Mouse (Mus musculus): ENCODE data around the gene Cox4i1. TPM values are rescaled to one million over a fixed set of nuclear protein-coding genes. Genes with fewer than 3 reads are reported as not detected.

Gene Cox4i1
- polyA plus RNA-seq, 1 experiment, result 307 TPM

GRCm38 (mm10) chr8:120699079-120699478, 31.1 kb downstream of the Cox4i1 start:
- no peak for TF ChIP-seq GATA1 (IDR thresholded peaks at IDR 0.05; ENCODE audit: low read length)

GRCm38 (mm10) chr8:120699565-120699964, 31.5 kb downstream of the Cox4i1 start:
- TF ChIP-seq GATA1 (IDR thresholded peaks at IDR 0.05; ENCODE audit: low read length), result no peak

GRCm38 (mm10) chr8:120700053-120700452, 32.0 kb downstream of the Cox4i1 start:
- TF ChIP-seq GATA1 (IDR thresholded peaks at IDR 0.05; ENCODE audit: low read length), result no peak

DNA sequence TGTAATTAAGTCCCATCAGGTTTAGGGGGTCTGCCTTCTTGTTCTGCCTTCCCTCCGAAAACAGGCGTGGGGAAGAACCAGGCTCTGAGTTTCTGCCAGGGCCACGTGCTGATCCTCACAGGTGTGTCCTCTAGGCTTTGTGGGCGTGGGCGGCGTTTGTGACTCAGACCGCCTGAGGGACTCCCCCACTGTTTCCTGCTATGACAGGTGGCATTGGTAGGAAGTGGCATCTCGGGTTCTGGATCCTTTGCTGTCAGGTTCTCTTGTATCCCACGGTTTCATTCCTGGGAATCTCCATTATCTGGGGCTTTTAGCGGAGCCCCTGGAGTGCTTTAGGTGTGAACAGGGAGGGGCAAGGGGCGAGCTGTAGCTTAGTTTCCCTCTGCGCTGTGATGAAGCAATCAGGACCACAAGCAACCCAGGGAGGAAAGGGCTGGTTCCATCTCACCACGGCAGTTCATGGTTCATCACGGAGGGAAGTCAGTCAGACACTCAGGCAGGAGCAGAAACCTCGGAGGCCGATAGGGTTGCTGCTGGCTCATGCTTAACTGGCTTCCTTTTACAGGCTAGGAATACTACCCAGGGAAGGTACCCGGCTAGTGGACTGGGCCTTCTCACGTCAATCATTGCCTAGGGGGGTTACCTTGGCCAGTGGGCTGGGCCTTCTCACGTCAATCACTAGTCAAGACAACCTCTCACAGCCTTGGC, 33.9 kb downstream of the Cox4i1 start:
- no peak for TF ChIP-seq GATA1 (IDR thresholded peaks at IDR 0.05; ENCODE audit: low read length)

GRCm38 (mm10) chr8:120704203-120704602, 36.2 kb downstream of the Cox4i1 start:
- no peak for TF ChIP-seq GATA1 (IDR thresholded peaks at IDR 0.05; ENCODE audit: low read length)

GRCm38 (mm10) chr8:120705163-120705562, 37.1 kb downstream of the Cox4i1 start:
- no peak for TF ChIP-seq GATA1 (IDR thresholded peaks at IDR 0.05; ENCODE audit: low read length)

- no peak for TF ChIP-seq GATA1 (IDR thresholded peaks at IDR 0.05; ENCODE audit: low read length)
Observed at GRCm38 (mm10) chr8:120706193-120706592, 38.2 kb downstream of the Cox4i1 start.

- TF ChIP-seq GATA1 (IDR thresholded peaks at IDR 0.05; ENCODE audit: low read length), result no peak
Observed at GRCm38 (mm10) chr8:120709176-120709575, 41.2 kb downstream of the Cox4i1 start.

GRCm38 (mm10) chr8:120715200-120715599, 47.2 kb downstream of the Cox4i1 start:
- TF ChIP-seq GATA1 (IDR thresholded peaks at IDR 0.05; ENCODE audit: low read length), result no peak

- TF ChIP-seq GATA1 (IDR thresholded peaks at IDR 0.05; ENCODE audit: low read length), result no peak
Observed at GRCm38 (mm10) chr8:120715996-120716680, 48.1 kb downstream of the Cox4i1 start.

DNA sequence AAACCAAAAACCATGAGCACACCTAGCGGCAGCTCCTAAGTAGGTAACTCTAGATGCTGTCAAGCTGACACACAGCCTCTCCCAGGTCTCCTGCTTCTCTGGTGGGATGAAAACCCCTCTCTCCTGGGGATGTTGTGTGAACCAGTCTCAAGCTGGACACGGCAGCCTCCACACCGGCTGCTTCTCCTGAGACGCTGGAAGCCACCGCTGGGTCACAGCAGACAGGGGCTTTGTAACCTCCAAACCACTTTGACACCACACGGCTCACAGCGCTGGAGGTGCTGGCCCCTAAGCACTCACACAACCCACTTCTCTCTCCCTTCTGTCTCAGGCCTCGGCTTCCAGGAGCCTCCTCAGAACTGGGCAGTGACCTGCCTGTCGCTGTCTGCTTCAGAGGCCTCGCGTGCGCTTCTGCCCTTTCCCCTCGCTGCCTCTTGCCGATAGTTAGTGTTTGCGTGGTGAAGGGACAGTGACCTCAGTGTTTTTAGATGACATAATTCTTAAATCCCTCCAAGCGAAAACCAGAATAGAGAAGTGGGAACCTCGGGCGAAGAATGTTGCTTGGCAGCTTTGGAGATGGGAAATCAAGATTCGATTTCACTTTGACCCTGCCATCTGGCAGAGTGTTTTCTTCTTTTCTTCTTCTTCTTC, 51.7 kb downstream of the Cox4i1 start:
- TF ChIP-seq GATA1 (IDR thresholded peaks at IDR 0.05; ENCODE audit: low read length), result no peak

DNA sequence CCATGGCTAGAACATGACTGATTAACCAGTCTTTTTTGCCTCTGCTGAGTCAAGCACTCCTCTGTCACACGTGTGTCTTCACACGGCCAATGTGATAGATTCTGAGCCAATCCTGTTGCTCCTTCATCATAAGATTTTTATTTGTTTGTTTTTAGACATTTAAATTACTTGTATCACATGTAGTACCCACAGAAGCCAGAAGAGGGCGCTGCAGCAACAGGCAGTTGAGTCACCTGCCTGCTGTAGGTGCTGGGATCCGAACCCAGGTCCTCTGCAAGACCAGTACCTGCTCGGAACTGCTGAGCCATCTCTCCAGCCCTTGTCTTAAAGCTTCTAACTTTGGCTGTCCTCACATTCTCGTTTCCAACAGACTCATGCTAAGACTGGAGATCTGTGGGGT, 55.0 kb downstream of the Cox4i1 start:
- no peak for TF ChIP-seq GATA1 (IDR thresholded peaks at IDR 0.05; ENCODE audit: low read length)

Other genes starting within 250 kb of the Cox4i1 start
- 39.1 and 124 TPM in 2 replicates for gene Gins2, start 78.9 kb upstream of the Cox4i1 start, polyA plus RNA-seq (2012)
- gene 1190005I06Rik, start 20.6 kb upstream of the Cox4i1 start, polyA plus RNA-seq (2012), result 0.39 and 0.69 TPM in 2 replicates
- gene Gm27021, start 143 bp upstream of the Cox4i1 start, polyA plus RNA-seq (2012), result 2.2 and 3.0 TPM in 2 replicates
- 162 and 168 TPM in 2 replicates for gene Emc8, start 351 bp downstream of the Cox4i1 start, polyA plus RNA-seq (2012)
- gene Irf8, start 68.1 kb downstream of the Cox4i1 start, polyA plus RNA-seq (2012), result not detected in 2 replicates

Data from G1E-ER4 (cell line).